Mouse (Mus musculus): Measurements from ENCODE around the gene Nipsnap1. TPM values are rescaled to one million over a fixed set of nuclear protein-coding genes. Genes with fewer than 3 reads are reported as not detected.

The Nipsnap1 gene
- polyA plus RNA-seq (2015; fragmentation: Nextera tagmentation; extraction: Ambion mirVana) = 121 and 137 TPM in 2 replicates

- H3K9ac ChIP-seq (replicated peaks) = peak within 1 kb of the TSS; percentile 91
- H3K4me1 ChIP-seq = peaks cover 20% of the 10 kb centered on the region
- under 1% methylated on average over 30 of the region's 30 CpGs for WGBS
- H3K36me3 ChIP-seq = peaks cover 6% of the 10 kb centered on the region; the same call in 1 of the 2 replicates
- H3K27ac ChIP-seq (replicated peaks) = peak within 1 kb of the TSS; percentile 82
- peak; percentile 96 for ATAC-seq (ENCODE audit: low FRiP score)
- no peaks in the 10 kb centered on the region for H3K27me3 ChIP-seq (replicated peaks)
- H3K4me3 ChIP-seq (replicated peaks) = peak within 1 kb of the TSS; percentile 87
- no peaks in the 10 kb centered on the region for H3K9me3 ChIP-seq (replicated peaks)
- H3K4me2 ChIP-seq = peak within 1 kb of the TSS; percentile 79
Measured at GRCm38 (mm10) chr11:4873755-4874475, at the start of gene Nipsnap1. Nipsnap1 (plus strand) TSS chr11:4873951.

DNA sequence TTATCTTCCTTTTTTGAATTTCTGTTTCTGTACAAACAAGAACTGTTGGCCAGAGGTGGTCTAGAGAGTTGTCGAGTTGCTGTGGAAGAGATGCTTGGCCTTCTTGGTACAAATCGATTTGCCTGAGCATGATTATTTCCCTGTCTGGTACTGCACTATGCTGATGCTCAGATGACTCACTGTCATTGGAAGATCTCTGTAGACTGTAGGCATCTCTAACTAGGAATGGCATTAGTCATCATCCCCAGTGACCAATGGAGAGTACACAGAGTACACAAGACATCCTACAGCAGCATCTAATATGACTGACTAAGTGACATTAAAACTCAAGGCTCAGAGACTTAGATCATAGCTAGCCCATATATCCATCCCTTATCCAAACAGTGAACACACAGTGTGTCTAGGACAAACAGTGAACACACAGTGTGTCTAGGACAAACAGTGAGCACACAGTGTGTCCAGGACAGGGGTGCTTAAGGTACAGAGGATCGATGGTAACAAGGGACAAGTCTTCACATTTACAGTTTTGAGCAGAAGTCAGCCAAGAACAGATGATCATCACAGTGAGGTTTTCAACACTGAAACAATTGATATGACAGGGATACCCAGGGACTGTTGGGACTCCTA, 47.5 kb upstream of the Nipsnap1 start:
- H3K27me3 ChIP-seq (replicated peaks) = no peaks in the 10 kb centered on the region
- H3K27ac ChIP-seq (replicated peaks) = no peak overlapping the region
- 97% methylated on average over 3 of the region's 3 CpGs for WGBS
- H3K9ac ChIP-seq (replicated peaks) = no peak overlapping the region
- no peak overlapping the region for H3K4me2 ChIP-seq
- H3K4me3 ChIP-seq (replicated peaks) = no peak overlapping the region
- H3K9me3 ChIP-seq (replicated peaks) = no peaks in the 10 kb centered on the region
- H3K36me3 ChIP-seq = no peaks in the 10 kb centered on the region
- no peak for ATAC-seq (ENCODE audit: low FRiP score)
- peaks cover 8% of the 10 kb centered on the region for H3K4me1 ChIP-seq

- Histone ChIP-seq H3K4me3 (replicated peaks) (no peak overlapping the region), H3K9me3 (replicated peaks) (no peaks in the 10 kb centered on the region), H3K4me1 (peaks cover 8% of the 10 kb centered on the region; the same call in 1 of the 2 replicates), H3K4me2 (no peak overlapping the region), H3K9ac (replicated peaks) (no peak overlapping the region), H3K27ac (replicated peaks) (no peak overlapping the region), H3K36me3 (no peaks in the 10 kb centered on the region), H3K27me3 (replicated peaks) (no peaks in the 10 kb centered on the region)
- ATAC-seq (ENCODE audit: low FRiP score) = no peak
Measured at GRCm38 (mm10) chr11:4827340-4827739, 46.4 kb upstream of the Nipsnap1 start.

- Histone ChIP-seq H3K36me3 (no peaks in the 10 kb centered on the region), H3K9me3 (replicated peaks) (no peaks in the 10 kb centered on the region), H3K4me1 (peaks cover 8% of the 10 kb centered on the region; the same call in 1 of the 2 replicates), H3K9ac (replicated peaks) (no peak overlapping the region), H3K4me3 (replicated peaks) (no peak overlapping the region), H3K27me3 (replicated peaks) (no peaks in the 10 kb centered on the region), H3K27ac (replicated peaks) (no peak overlapping the region), H3K4me2 (no peak overlapping the region)
- 84% methylated on average over 2 of the region's 2 CpGs for WGBS
- no peak for ATAC-seq (ENCODE audit: low FRiP score)
Measured at GRCm38 (mm10) chr11:4827916-4828315, 45.8 kb upstream of the Nipsnap1 start.

- Histone ChIP-seq H3K36me3 (no peaks in the 10 kb centered on the region), H3K4me2 (no peak overlapping the region)
- no peak for ATAC-seq (ENCODE audit: low FRiP score)
Measured at GRCm38 (mm10) chr11:4831066-4831465, 42.7 kb upstream of the Nipsnap1 start.

DNA sequence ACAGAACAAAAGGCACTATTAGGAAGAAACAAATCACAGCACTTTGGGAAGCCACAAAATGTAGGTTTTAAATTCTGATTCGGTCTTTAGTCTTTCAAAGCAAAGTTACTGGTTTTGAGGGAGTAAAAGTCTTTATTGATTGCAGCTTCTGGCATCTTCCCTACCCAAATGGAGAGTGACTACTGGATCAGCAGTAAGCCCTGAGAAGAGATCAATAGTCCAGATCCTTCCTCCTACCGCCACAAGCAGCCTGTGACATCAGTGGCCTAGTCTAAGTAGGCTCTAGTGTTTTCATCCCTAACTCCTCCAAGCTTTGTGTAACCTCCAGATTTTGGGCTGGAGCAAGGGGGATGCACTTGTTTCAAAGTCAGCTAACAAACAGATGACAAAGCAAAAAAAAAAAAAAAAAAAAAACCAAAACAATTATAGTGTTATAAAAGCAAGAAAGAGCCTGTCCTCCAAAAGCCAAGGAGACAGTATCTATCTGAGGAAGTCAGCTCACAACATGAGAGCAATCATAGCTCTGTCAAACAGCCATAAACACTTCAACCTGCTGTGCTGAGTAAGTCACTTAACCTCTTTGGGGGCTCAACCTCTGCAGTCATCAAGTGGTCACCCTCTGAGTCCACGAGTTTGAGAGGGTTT, 40.3 kb upstream of the Nipsnap1 start:
- 59% methylated on average over 3 of the region's 3 CpGs for WGBS
- no peaks in the 10 kb centered on the region for H3K9me3 ChIP-seq (replicated peaks)
- ATAC-seq (ENCODE audit: low FRiP score) = no peak
- no peak overlapping the region for H3K27ac ChIP-seq (replicated peaks)
- no peak overlapping the region for H3K9ac ChIP-seq (replicated peaks)
- peaks cover 8% of the 10 kb centered on the region; the same call in 1 of the 2 replicates for H3K4me1 ChIP-seq
- H3K36me3 ChIP-seq = no peaks in the 10 kb centered on the region
- no peak overlapping the region for H3K4me3 ChIP-seq (replicated peaks)
- H3K4me2 ChIP-seq = no peak overlapping the region
- no peaks in the 10 kb centered on the region for H3K27me3 ChIP-seq (replicated peaks)

More at GRCm38 (mm10) chr11:4831066-4831465, 42.7 kb upstream of the Nipsnap1 start:
- H3K4me3 ChIP-seq (replicated peaks) = no peak overlapping the region
- no peaks in the 10 kb centered on the region for H3K9me3 ChIP-seq (replicated peaks)
- peaks cover 8% of the 10 kb centered on the region; the same call in 1 of the 2 replicates for H3K4me1 ChIP-seq
- no peak overlapping the region for H3K9ac ChIP-seq (replicated peaks)
- H3K27me3 ChIP-seq (replicated peaks) = no peaks in the 10 kb centered on the region
- H3K27ac ChIP-seq (replicated peaks) = no peak overlapping the region

DNA sequence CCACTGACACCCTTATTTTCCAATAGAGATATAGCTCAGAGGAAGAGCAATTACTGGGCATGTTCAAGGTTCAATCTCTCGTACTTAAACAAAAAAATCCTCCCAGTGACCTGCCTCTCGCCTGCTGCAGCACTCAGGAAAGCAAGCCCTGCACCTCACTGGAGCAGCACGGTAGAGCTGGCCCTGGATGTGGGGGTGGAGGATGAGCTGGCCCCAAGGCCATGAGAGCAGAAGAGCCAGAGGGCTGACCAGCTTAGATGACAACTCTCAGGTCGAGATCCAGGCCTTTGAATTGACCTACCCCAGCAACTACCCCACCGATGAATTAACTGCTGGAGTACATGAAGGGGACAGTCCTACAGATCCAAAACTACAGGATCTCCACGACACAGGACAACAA, 38.3 kb upstream of the Nipsnap1 start:
- Histone ChIP-seq H3K27me3 (replicated peaks) (no peaks in the 10 kb centered on the region), H3K36me3 (no peaks in the 10 kb centered on the region), H3K4me3 (replicated peaks) (no peak overlapping the region), H3K27ac (replicated peaks) (no peak overlapping the region), H3K9me3 (replicated peaks) (no peaks in the 10 kb centered on the region), H3K4me1 (0 out of 2 replicates have a peak, but pooled peaks cover under 1% of the 10 kb centered on the region), H3K9ac (replicated peaks) (no peak overlapping the region), H3K4me2 (no peak overlapping the region)
- no peak for ATAC-seq (ENCODE audit: low FRiP score)
- WGBS = 85% methylated on average over 6 of the region's 6 CpGs

GRCm38 (mm10) chr11:4836755-4837154, 37.0 kb upstream of the Nipsnap1 start:
- no peak for ATAC-seq (ENCODE audit: low FRiP score)
- Histone ChIP-seq H3K36me3 (no peaks in the 10 kb centered on the region), H3K27me3 (replicated peaks) (no peaks in the 10 kb centered on the region), H3K4me1 (0 out of 2 replicates have a peak, but pooled peaks cover 4% of the 10 kb centered on the region), H3K4me3 (replicated peaks) (no peak overlapping the region), H3K9me3 (replicated peaks) (no peaks in the 10 kb centered on the region), H3K4me2 (no peak overlapping the region), H3K9ac (replicated peaks) (no peak overlapping the region), H3K27ac (replicated peaks) (no peak overlapping the region)
- WGBS = 70% methylated on average over 6 of the region's 6 CpGs

- Histone ChIP-seq H3K27me3 (replicated peaks) (no peaks in the 10 kb centered on the region), H3K9me3 (replicated peaks) (no peaks in the 10 kb centered on the region), H3K9ac (replicated peaks) (no peak overlapping the region), H3K36me3 (no peaks in the 10 kb centered on the region), H3K4me2 (no peak overlapping the region), H3K4me3 (replicated peaks) (no peak overlapping the region), H3K4me1 (0 out of 2 replicates have a peak, but pooled peaks cover 4% of the 10 kb centered on the region), H3K27ac (replicated peaks) (no peak overlapping the region)
- no peak for ATAC-seq (ENCODE audit: low FRiP score)
- 72% methylated on average over 5 of the region's 5 CpGs for WGBS
Measured at GRCm38 (mm10) chr11:4837342-4837741, 36.4 kb upstream of the Nipsnap1 start.

DNA sequence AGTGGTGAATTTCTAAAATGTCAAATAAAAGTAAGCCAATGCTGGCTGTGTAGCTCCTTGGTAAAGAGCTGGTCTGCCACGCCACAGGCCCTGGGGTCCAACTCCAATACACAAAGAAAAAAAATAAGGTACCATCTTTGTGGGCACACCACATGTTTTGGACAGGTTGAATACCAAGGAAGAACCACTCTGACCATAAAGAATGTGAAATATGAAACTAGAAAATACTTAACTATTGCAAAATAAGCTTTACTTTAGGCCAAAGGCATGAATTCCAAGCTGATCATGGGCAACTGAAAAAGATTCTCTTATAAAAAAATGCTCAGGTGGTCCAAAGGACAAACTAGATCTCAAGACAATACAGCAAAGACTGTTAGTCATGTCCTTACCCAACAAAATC, 35.5 kb upstream of the Nipsnap1 start:
- 0 out of 2 replicates have a peak, but pooled peaks cover 4% of the 10 kb centered on the region for H3K4me1 ChIP-seq
- no peaks in the 10 kb centered on the region for H3K9me3 ChIP-seq (replicated peaks)
- no peak overlapping the region for H3K4me3 ChIP-seq (replicated peaks)
- H3K9ac ChIP-seq (replicated peaks) = no peak overlapping the region
- H3K27me3 ChIP-seq (replicated peaks) = no peaks in the 10 kb centered on the region
- no peak overlapping the region for H3K27ac ChIP-seq (replicated peaks)
- H3K36me3 ChIP-seq = no peaks in the 10 kb centered on the region
- 100% methylated on average over 1 of the region's 1 CpGs for WGBS
- H3K4me2 ChIP-seq = no peak overlapping the region
- no peak for ATAC-seq (ENCODE audit: low FRiP score)

GRCm38 (mm10) chr11:4840942-4841526, 32.7 kb upstream of the Nipsnap1 start:
- H3K4me1 ChIP-seq = 0 out of 2 replicates have a peak, but pooled peaks cover 4% of the 10 kb centered on the region
- no peak overlapping the region for H3K4me2 ChIP-seq
- H3K27ac ChIP-seq (replicated peaks) = no peak overlapping the region
- H3K36me3 ChIP-seq = no peaks in the 10 kb centered on the region
- no peak for ATAC-seq (ENCODE audit: low FRiP score)
- H3K4me3 ChIP-seq (replicated peaks) = no peak overlapping the region
- 90% methylated on average over 3 of the region's 3 CpGs for WGBS
- no peaks in the 10 kb centered on the region for H3K9me3 ChIP-seq (replicated peaks)
- no peak overlapping the region for H3K9ac ChIP-seq (replicated peaks)
- no peaks in the 10 kb centered on the region for H3K27me3 ChIP-seq (replicated peaks)

Data from neural tube, embryonic 15.5 days (tissue).